In the genomic region with DNA sequence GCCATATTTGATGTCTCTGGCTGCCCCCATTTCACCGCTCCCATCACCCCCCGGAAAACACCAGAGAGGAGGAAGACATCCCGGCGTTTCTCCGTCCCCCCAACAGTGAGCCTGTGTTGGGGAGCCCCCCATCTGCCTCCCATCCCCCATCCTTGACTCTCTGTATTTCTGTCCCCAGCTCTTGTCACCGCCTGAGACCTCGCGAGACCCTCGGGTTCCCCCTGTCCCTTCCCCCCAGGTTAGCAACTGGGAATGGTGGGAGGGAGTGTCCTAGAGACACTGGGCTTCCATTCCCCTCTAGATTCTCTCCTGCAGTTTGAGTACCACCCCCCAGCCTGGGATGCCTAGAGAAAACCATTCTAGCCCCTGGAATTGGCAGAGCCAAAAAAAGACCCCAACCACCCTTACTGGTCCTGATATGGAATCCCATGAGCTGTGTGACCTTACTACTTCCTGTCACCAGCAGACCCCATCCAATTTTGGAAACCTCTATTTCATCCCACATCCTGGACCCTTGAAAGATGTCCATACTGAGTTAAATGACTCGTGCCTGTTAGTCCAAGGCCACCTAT, we compare ENCODE assay signal across 19 mouse cellular contexts. TPM values are rescaled to one million over a fixed set of nuclear protein-coding genes. Genes with fewer than 3 reads are reported as not detected.
"Had no signal": no experiment of that assay in that cellular context is flagged by ENCODE, and none has a peak within 500 bp of the region (broad histone marks: within the 10 kb centered on the region; RNA-seq: fewer than 3 reads in every experiment).

No protein-coding gene starts in this region.

- H3K27ac ChIP-seq: lung, embryonic 15.5 days; macrophage; midbrain, embryonic 15.5 days; neural tube, embryonic 12.5 days; stomach, embryonic 15.5 days; stomach, postnatal 0 days had no signal

- ATAC-seq: liver, postnatal 0 days; lung, postnatal 0 days; midbrain, embryonic 15.5 days had no signal

- H3K9me3 ChIP-seq: lung, embryonic 15.5 days; megakaryocyte, embryonic 14.5 days; midbrain, embryonic 12.5 days; midbrain, embryonic 15.5 days; neural tube, embryonic 12.5 days; stomach, embryonic 15.5 days had no signal

- DNase-seq: liver, postnatal 0 days; lung, adult 2 months; lung, postnatal 14 days; lung, postnatal 36 days; right cerebral cortex, postnatal 14 days; thymus, adult 18-20 months; thymus, postnatal 14 days; thymus, postnatal 36 days had no signal

- H3K36me3 ChIP-seq: lung, embryonic 15.5 days; midbrain, embryonic 12.5 days; midbrain, embryonic 15.5 days; stomach, embryonic 15.5 days had no signal

- H3K4me2 ChIP-seq: lung, embryonic 15.5 days; midbrain, embryonic 15.5 days; stomach, embryonic 15.5 days had no signal

- H3K9ac ChIP-seq: liver, postnatal 0 days; lung, embryonic 15.5 days; midbrain, embryonic 15.5 days; neural tube, embryonic 12.5 days; stomach, embryonic 15.5 days had no signal

- H3K4me3 ChIP-seq: lung, embryonic 15.5 days; megakaryocyte, embryonic 14.5 days; midbrain, embryonic 12.5 days; midbrain, embryonic 15.5 days; neural tube, embryonic 12.5 days; stomach, embryonic 15.5 days had no signal

RNA-seq across cellular contexts. Expression of gene Kcnc3, which starts 10.3 kb away (rescaled TPM):
- polyA plus RNA-seq: thymus, postnatal 0 days had no signal

RNA-seq across cellular contexts. Expression of gene Napsa, which starts 28.6 kb away (rescaled TPM):
- total RNA-seq: midbrain, postnatal 0 days had no signal
